Mouse (Mus musculus) ES-Bruce4 (cell line): ENCODE data around the gene Tnfaip3.

Source experiments
- CTCF ChIP-seq: IDR thresholded peaks from one replicate; pipeline ENCODE4 v1.8.1; 2011; ENCODE audit warnings: low read depth, low read length
- POLR2A ChIP-seq: IDR thresholded peaks from one replicate; pipeline ENCODE4 v1.8.1; 2011; ENCODE audit warnings: low read length; ENCODE audit not compliant: insufficient read depth

- no peak for TF ChIP-seq POLR2A
- TF ChIP-seq CTCF: peak; percentile 22
Measured at GRCm38 (mm10) chr10:18999427-18999826, 16.0 kb downstream of the Tnfaip3 start.
